Mouse (Mus musculus) myocyte (in vitro differentiated cells): Measurements from ENCODE around the gene D5Ertd579e.

Source experiments
- MYOG ChIP-seq, 3 experiments: IDR thresholded peaks; one replicate each; pipeline ENCODE4 v1.6.1; 2011; ENCODE audit warnings: control low read depth in 2 of 3, low read depth in 2 of 3, mild to moderate bottlenecking in 2 of 3; ENCODE audit not compliant: insufficient read length in 2 of 3, control insufficient read depth in 1 of 3, insufficient read depth in 1 of 3
- POLR2A ChIP-seq: IDR thresholded peaks from one replicate; pipeline ENCODE4 v1.6.1; 2011; ENCODE audit warnings: low read depth, mild to moderate bottlenecking, control low read depth, moderate library complexity; ENCODE audit not compliant: insufficient read length
- USF1 ChIP-seq: IDR thresholded peaks from one replicate; pipeline ENCODE4 v1.6.1; 2011; ENCODE audit warnings: low read depth, mild to moderate bottlenecking, control low read depth, moderate library complexity

DNA sequence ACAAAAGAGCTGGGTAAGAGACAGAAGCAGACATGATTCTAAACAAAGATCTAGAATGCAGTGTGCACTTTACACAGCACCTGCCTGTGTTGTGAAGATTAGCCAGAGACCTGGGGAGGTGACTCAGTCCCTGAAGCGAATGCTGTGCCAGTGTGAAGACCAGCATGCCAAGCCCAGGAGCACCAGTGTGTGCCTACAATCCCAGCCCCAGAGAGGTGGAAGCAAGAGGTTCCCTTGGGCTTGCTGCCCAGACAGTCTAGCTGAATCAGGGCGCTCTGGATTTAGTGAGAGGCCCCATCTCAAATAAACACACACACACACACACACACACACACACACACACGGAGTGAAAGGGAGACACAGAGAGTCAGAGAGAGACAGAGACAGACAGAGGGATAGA lies 22.1 kb upstream of the D5Ertd579e start:
- TF ChIP-seq POLR2A (no peak), USF1 (no peak), MYOG (IDR thresholded peaks at IDR 0.05; ENCODE audit: control insufficient read depth in 1 of 3, insufficient read depth in 1 of 3, insufficient read length in 2 of 3, low read depth in 2 of 3) (no peak)
